Mouse (Mus musculus) megakaryocyte, embryonic 14.5 days (primary cell): Measurements from ENCODE around the gene Metap2.

Experiments
- FLI1 ChIP-seq: IDR thresholded peaks from 2 replicates; pipeline ENCODE4 v1.6.1; 2012; ENCODE audit warnings: low read length, inconsistent platforms, mixed read lengths
- GATA1 ChIP-seq: IDR thresholded peaks from 3 replicates; pipeline ENCODE4 v1.6.1; 2012; ENCODE audit warnings: mixed read lengths, low read length, inconsistent platforms, borderline replicate concordance

DNA sequence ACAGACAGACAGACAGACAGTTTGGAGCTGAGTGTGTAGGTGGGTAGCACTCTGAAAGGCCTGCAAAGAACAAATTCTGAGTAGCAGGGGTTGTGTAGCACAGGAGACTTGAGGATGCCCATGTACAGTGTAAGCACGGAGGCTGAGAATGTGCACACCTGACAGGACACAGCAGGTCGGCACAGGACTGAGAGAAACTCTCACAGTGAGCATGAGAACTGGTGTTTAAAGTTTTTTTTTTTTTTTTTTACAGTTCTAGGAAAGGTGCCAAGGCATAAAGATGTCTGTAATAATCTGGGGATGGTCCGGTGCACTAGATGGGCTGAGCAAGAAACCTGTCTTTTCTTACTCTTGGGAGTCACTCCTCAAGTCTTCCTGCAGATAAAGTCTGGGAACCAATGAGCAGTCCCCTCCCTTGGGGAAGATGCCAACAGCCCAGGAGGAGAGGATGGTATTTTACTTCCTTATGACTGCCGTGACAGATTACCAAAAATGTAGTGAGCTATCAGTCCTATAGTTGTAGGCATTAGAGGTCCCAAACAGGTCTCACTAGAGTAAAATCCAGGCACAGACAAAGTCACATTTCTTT lies 33.4 kb upstream of the Metap2 start:
- TF ChIP-seq GATA1 (no peak), FLI1 (no peak)
